Comparison of ENCODE assay signal across 8 mouse cellular contexts in genomic region chr9:21161209-21161909, GRCm38 (mm10). TPM values are rescaled to one million over a fixed set of nuclear protein-coding genes. Genes with fewer than 3 reads are reported as not detected.
DNase-seq lines count a peak whose midpoint lies in the region; ATAC-seq lines count a peak whose summit lies in the region.

No protein-coding gene starts in this region.

- peak overlapping the region; percentile 48 for H3K4me3 ChIP-seq in hindbrain, embryonic 12.5 days

- 0 out of 2 replicates have a peak, but pooled peaks cover 2% of the 10 kb centered on the region for H3K9me3 ChIP-seq in hindbrain, embryonic 12.5 days (replicated peaks)

- no peaks in the 10 kb centered on the region for H3K36me3 ChIP-seq in hindbrain, embryonic 12.5 days

- H3K4me1 ChIP-seq in hindbrain, embryonic 12.5 days = peaks cover 20% of the 10 kb centered on the region

- peak overlapping the region; percentile 66 for H3K4me2 ChIP-seq in hindbrain, embryonic 12.5 days (replicated peaks)

- DNase-seq in MEL-GATA-1-ER (ENCODE audit: extremely low read depth, low read depth) = peak; percentile 74
- DNase-seq in cerebellum, adult 9-11 months = peak; percentile 90
- DNase-seq in frontal cortex, postnatal 10 days (ENCODE audit: low spot score in 2 of 2) = peak; percentile 91
- peak; percentile 91 to 95 for DNase-seq in layer of hippocampus, postnatal 25 days (ENCODE audit: extremely low spot score in 1 of 2, low spot score in 1 of 2)
- DNase-seq in lung, postnatal 14 days = peak; percentile 88
- DNase-seq in ovary, postnatal 36 days (ENCODE audit: low spot score) = peak; percentile 79
- peak; percentile 86 for DNase-seq in thymus, postnatal 14 days

- peak overlapping the region; percentile 70 for H3K9ac ChIP-seq in hindbrain, embryonic 12.5 days

- ATAC-seq in hindbrain, embryonic 12.5 days (ENCODE audit: low FRiP score) = peak; percentile 62

- H3K27ac ChIP-seq in hindbrain, embryonic 12.5 days = no peak overlapping the region

- peaks cover 51% of the 10 kb centered on the region for H3K27me3 ChIP-seq in hindbrain, embryonic 12.5 days

- under 1% methylated on average over 52 of the region's 52 CpGs for WGBS in hindbrain, embryonic 12.5 days

RNA-seq across cellular contexts. Expression of gene Pde4a, which starts 4.2 kb away (rescaled TPM):
- polyA plus RNA-seq in hindbrain, embryonic 12.5 days (2016; fragmentation: Nextera tagmentation; extraction: Ambion mirVana) = 11.4 and 11.7 TPM in 2 replicates
- 10 to 100 TPM; 74.0 to 85.1 TPM for total RNA-seq in layer of hippocampus, postnatal 25 days (2021)

RNA-seq across cellular contexts. Expression of gene Cdc37, which starts 11.6 kb away (rescaled TPM):
- 271 and 274 TPM in 2 replicates for polyA plus RNA-seq in hindbrain, embryonic 12.5 days (2016; fragmentation: Nextera tagmentation; extraction: Ambion mirVana)
- total RNA-seq in layer of hippocampus, postnatal 25 days (2021) = 100 to 1,000 TPM; 144 to 156 TPM

RNA-seq across cellular contexts. Expression of gene Tyk2, which starts 30.3 kb away (rescaled TPM):
- 16.3 and 18.1 TPM in 2 replicates for polyA plus RNA-seq in hindbrain, embryonic 12.5 days (2016; fragmentation: Nextera tagmentation; extraction: Ambion mirVana)
- total RNA-seq in layer of hippocampus, postnatal 25 days (2021) = 10 to 100 TPM; 12.7 to 16.4 TPM
